Mouse (Mus musculus) C2C12 (cell line): Measurements from ENCODE around the gene Dusp19.

Experiments
- CEBPB ChIP-seq: IDR thresholded peaks from one replicate; pipeline ENCODE4 v1.6.1; 2011; ENCODE audit warnings: low read depth, mild to moderate bottlenecking, control low read depth, moderate library complexity
- CTCF ChIP-seq: IDR thresholded peaks from one replicate; pipeline ENCODE4 v1.5.1; 2011; ENCODE audit not compliant: control insufficient read depth, insufficient read depth, insufficient read length
- FOSL1 ChIP-seq: IDR thresholded peaks from one replicate; pipeline ENCODE4 v1.8.0; 2011; ENCODE audit warnings: mild to moderate bottlenecking, low read length; ENCODE audit not compliant: poor library complexity, insufficient read depth, severe bottlenecking
- MAX ChIP-seq: IDR thresholded peaks from one replicate; pipeline ENCODE4 v1.6.1; 2011; ENCODE audit warnings: mild to moderate bottlenecking, control low read depth
- MYOD1 ChIP-seq: IDR thresholded peaks from one replicate; pipeline ENCODE4 v1.6.1; 2011; ENCODE audit warnings: low read depth; ENCODE audit not compliant: control insufficient read depth, insufficient read length
- MYOG ChIP-seq: IDR thresholded peaks from one replicate; pipeline ENCODE4 v1.6.1; 2011; ENCODE audit not compliant: control insufficient read depth, insufficient read length; ENCODE audit errors: extremely low read depth
- USF1 ChIP-seq: IDR thresholded peaks from one replicate; pipeline ENCODE4 v1.6.1; 2011; ENCODE audit warnings: low read depth, mild to moderate bottlenecking, control low read depth, moderate library complexity

- TF ChIP-seq CTCF, result no peak
- no peak for TF ChIP-seq CEBPB
- TF ChIP-seq MYOD1, result no peak
- no peak for TF ChIP-seq MAX
- no peak for TF ChIP-seq USF1
- TF ChIP-seq FOSL1, result no peak
- no peak for TF ChIP-seq MYOG
Observed at GRCm38 (mm10) chr2:80570656-80571055, 46.2 kb upstream of the Dusp19 start.
